9 mouse cellular contexts compared by ENCODE assay signal in the genomic region with DNA sequence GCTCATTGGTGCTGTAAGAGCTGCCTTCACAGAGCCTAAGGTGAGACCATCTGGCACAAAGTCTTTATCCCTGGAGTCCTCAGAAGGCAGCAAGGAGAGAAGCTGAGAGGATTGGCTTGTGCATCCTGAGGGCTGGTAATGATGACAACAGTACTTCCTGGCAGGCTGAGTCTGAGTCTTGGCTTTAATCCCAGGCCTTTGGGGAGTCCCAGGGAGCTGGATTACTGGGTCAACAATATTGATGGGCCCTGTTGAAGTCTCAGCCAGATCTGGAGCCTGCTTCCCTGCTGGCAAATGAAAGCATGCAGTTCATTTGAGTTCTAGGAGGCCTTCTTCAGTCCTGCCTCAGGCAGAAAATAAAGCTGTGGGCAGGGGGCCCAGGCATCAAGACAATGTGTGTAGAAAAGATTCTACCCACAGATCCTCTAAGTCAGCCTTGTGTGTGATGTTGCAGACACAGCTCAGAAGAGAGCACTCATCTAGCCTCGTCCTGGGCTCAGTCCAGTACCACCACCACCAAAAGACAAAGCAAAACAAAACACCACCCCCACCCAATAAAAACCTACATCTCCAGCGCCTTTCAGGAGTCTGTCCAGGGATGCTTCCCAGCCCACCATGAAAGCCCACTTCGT.
DNase-seq lines count a peak whose midpoint lies in the region; ATAC-seq and TF ChIP-seq lines count a peak whose summit lies in the region.
"Had no signal": no experiment of that assay in that cellular context is flagged by ENCODE, and none has a peak within 500 bp of the region (broad histone marks: within the 10 kb centered on the region; RNA-seq: fewer than 3 reads in every experiment).

No protein-coding gene starts in this region.

- H3K9me3 ChIP-seq in kidney, postnatal 0 days (replicated peaks; ENCODE audit: low read length): no peaks in the 10 kb centered on the region
- no peaks in the 10 kb centered on the region for H3K9me3 ChIP-seq in stomach, embryonic 16.5 days (replicated peaks; ENCODE audit: control insufficient read depth, low read length)
- H3K9me3 ChIP-seq in midbrain, embryonic 16.5 days (replicated peaks; ENCODE audit: control insufficient read depth, low read length, poor library complexity, severe bottlenecking): no peaks in the 10 kb centered on the region

- WGBS in kidney, postnatal 0 days: 75% methylated on average over 3 of the region's 3 CpGs
- 64% methylated on average over 3 of the region's 3 CpGs for WGBS in stomach, embryonic 16.5 days
- WGBS in midbrain, embryonic 16.5 days: 70% methylated on average over 3 of the region's 3 CpGs

- H3K9ac ChIP-seq in kidney, postnatal 0 days (ENCODE audit: low read depth, low read length): no peak overlapping the region
- no peak overlapping the region for H3K9ac ChIP-seq in stomach, embryonic 16.5 days (ENCODE audit: low read length)
- H3K9ac ChIP-seq in midbrain, embryonic 16.5 days (ENCODE audit: low read depth, low read length): no peak overlapping the region

- intact Hi-C loops in left cerebral cortex, postnatal 14 days (cut with DNase I): no loop called here

- no peaks in the 10 kb centered on the region for H3K27me3 ChIP-seq in kidney, postnatal 0 days (ENCODE audit: insufficient read depth, low read length)
- H3K27me3 ChIP-seq in stomach, embryonic 16.5 days (ENCODE audit: control insufficient read depth, insufficient read depth, low read length): no peaks in the 10 kb centered on the region
- no peaks in the 10 kb centered on the region for H3K27me3 ChIP-seq in midbrain, embryonic 16.5 days (ENCODE audit: control insufficient read depth, insufficient read depth, low read depth, low read length)

- ATAC-seq in kidney, postnatal 0 days (replicated peaks; ENCODE audit: low FRiP score, low read depth): no peak
- ATAC-seq in stomach, embryonic 16.5 days (ENCODE audit: insufficient read depth, low FRiP score): peak; percentile 84; the same call in 1 of the 2 replicates
- no peak for ATAC-seq in midbrain, embryonic 16.5 days

- no peak overlapping the region for H3K27ac ChIP-seq in kidney, postnatal 0 days
- H3K27ac ChIP-seq in stomach, embryonic 16.5 days (ENCODE audit: low read length): 0 out of 2 replicates have a peak overlapping the region, but pooled peaks have one; percentile 40
- no peak overlapping the region for H3K27ac ChIP-seq in midbrain, embryonic 16.5 days (ENCODE audit: low read length)
- H3K27ac ChIP-seq: macrophage had no signal

- peak; percentile 14 for DNase-seq in kidney, postnatal 0 days (ENCODE audit: low spot score)
- no peak for DNase-seq in kidney, adult 18-20 months
- DNase-seq in cerebellum, adult 18-20 months: peak; percentile 13 to 17
- DNase-seq in frontal cortex, postnatal 10 days (ENCODE audit: low spot score in 2 of 2): peak; percentile 32 to 36
- peak; percentile 24 to 44 for DNase-seq in left cerebral cortex, postnatal 14 days (ENCODE audit: low spot score in 2 of 2)
- no peak for DNase-seq in B cell, adult 2 months

- no peaks in the 10 kb centered on the region for H3K4me1 ChIP-seq in kidney, postnatal 0 days (replicated peaks; ENCODE audit: insufficient read depth, low read length)
- no peaks in the 10 kb centered on the region for H3K4me1 ChIP-seq in stomach, embryonic 16.5 days (ENCODE audit: control insufficient read depth, insufficient read depth, low read length)
- no peaks in the 10 kb centered on the region for H3K4me1 ChIP-seq in midbrain, embryonic 16.5 days (ENCODE audit: control insufficient read depth, insufficient read depth, low read length)

- H3K4me3 ChIP-seq in kidney, postnatal 0 days (replicated peaks; ENCODE audit: low read depth, low read length): no peak overlapping the region
- no peak overlapping the region for H3K4me3 ChIP-seq in stomach, embryonic 16.5 days (replicated peaks; ENCODE audit: low read length)
- H3K4me3 ChIP-seq in midbrain, embryonic 16.5 days (ENCODE audit: low read depth, low read length): no peak overlapping the region

- no peaks in the 10 kb centered on the region for H3K36me3 ChIP-seq in kidney, postnatal 0 days (ENCODE audit: insufficient read depth, low read length)
- no peaks in the 10 kb centered on the region for H3K36me3 ChIP-seq in stomach, embryonic 16.5 days (ENCODE audit: control insufficient read depth, insufficient read depth, low read length)
- no peaks in the 10 kb centered on the region for H3K36me3 ChIP-seq in midbrain, embryonic 16.5 days (ENCODE audit: control insufficient read depth, insufficient read depth, low read length)

- no peak overlapping the region for H3K4me2 ChIP-seq in kidney, postnatal 0 days (ENCODE audit: low read length)
- H3K4me2 ChIP-seq in stomach, embryonic 16.5 days (ENCODE audit: low read depth, low read length): no peak overlapping the region
- no peak overlapping the region for H3K4me2 ChIP-seq in midbrain, embryonic 16.5 days (ENCODE audit: low read length)

- no peak for TF ChIP-seq CTCF in kidney, postnatal 0 days (IDR thresholded peaks at IDR 0.05; ENCODE audit: low read depth)

Comparison
In these comparisons a context has a peak if more than half of its experiments do, and no peak if none do; other contexts are left out.
1. DNase-seq: peak in kidney, postnatal 0 days (single experiment), cerebellum, adult 18-20 months (2 of 2), frontal cortex, postnatal 10 days (2 of 2) and left cerebral cortex, postnatal 14 days (2 of 2); none in kidney, adult 18-20 months (single experiment) and B cell, adult 2 months (0 of 2).